Mouse (Mus musculus): ENCODE data around the gene Cdk2ap2.

- TF ChIP-seq CTCF (IDR thresholded peaks at IDR 0.05; ENCODE audit: borderline replicate concordance, insufficient read depth, low read depth, low read length) = no peak
- no peak for TF ChIP-seq POLR2A (IDR thresholded peaks at IDR 0.05; ENCODE audit: borderline replicate concordance, insufficient read depth, low read length)
Measured at GRCm38 (mm10) chr19:4083826-4084225, 13.2 kb upstream of the Cdk2ap2 start.
